Mouse (Mus musculus) heart, embryonic 13.5 days (tissue): ENCODE results near the gene Zfp386. TPM values are rescaled to one million over a fixed set of nuclear protein-coding genes. Genes with fewer than 3 reads are reported as not detected.

Source experiments
- ATAC-seq: fragments of 200-750 bp; cut with Nextera tagmentation; 2 replicates; pipeline ENCODE4 v1.8.0; 2017; ENCODE audit warnings: moderate TSS enrichment; ENCODE audit not compliant: insufficient number of reproducible peaks, low FRiP score, low TSS enrichment; ENCODE audit errors: extremely low read depth
- H3K27ac ChIP-seq: fragments of 300-500 bp; sonication (generic); replicated peaks from 2 replicates; pipeline ENCODE4 v1.5.1; 2015; ENCODE audit warnings: moderate library complexity, mild to moderate bottlenecking, inconsistent platforms
- H3K27me3 ChIP-seq: fragments of 300-500 bp; sonication (generic); replicated peaks from 2 replicates; pipeline ENCODE4 v1.6.1; 2015; ENCODE audit warnings: mild to moderate bottlenecking, inconsistent platforms
- H3K36me3 ChIP-seq: fragments of 300-500 bp; sonication (generic); 2 replicates; pipeline ENCODE4 v1.6.1; 2015; ENCODE audit warnings: mild to moderate bottlenecking, inconsistent platforms
- H3K4me1 ChIP-seq: fragments of 300-500 bp; sonication (generic); 2 replicates; pipeline ENCODE4 v1.6.1; 2015; ENCODE audit warnings: inconsistent platforms
- H3K4me2 ChIP-seq: fragments of 300-500 bp; sonication (generic); 2 replicates; pipeline ENCODE4 v1.6.1; 2015; ENCODE audit warnings: inconsistent platforms, mild to moderate bottlenecking, moderate library complexity
- H3K4me3 ChIP-seq: fragments of 300-500 bp; sonication (generic); 2 replicates; pipeline ENCODE4 v1.5.1; 2015; ENCODE audit warnings: moderate library complexity, mild to moderate bottlenecking, inconsistent platforms
- H3K9ac ChIP-seq: fragments of 300-500 bp; sonication (generic); 2 replicates; pipeline ENCODE4 v1.6.1; 2015; ENCODE audit warnings: inconsistent platforms, mild to moderate bottlenecking, moderate library complexity
- H3K9me3 ChIP-seq: fragments of 300-500 bp; sonication (generic); 2 replicates; pipeline ENCODE4 v1.6.1; 2016; ENCODE audit warnings: inconsistent platforms
- WGBS: fragments of 180-500 bp; shearing (Covaris S2); methylation state at CpG from one replicate; pipeline ENCODE4 v1.1.7; 2015; ENCODE audit warnings: mixed read lengths; 5-methylcytosine and 5-hydroxymethylcytosine counted together
- polyA plus RNA-seq: library from polyadenylated mRNA; unstranded; fragments of >200 nt; fragmentation: Nextera tagmentation; extraction: Ambion mirVana; gene quantifications from 2 replicates; pipeline ENCODE4 v1.2.1, GENCODE M21; 2015

Zfp386 gene
- polyA plus RNA-seq, 1 experiment from 2014 or later: 26.2 TPM

DNA sequence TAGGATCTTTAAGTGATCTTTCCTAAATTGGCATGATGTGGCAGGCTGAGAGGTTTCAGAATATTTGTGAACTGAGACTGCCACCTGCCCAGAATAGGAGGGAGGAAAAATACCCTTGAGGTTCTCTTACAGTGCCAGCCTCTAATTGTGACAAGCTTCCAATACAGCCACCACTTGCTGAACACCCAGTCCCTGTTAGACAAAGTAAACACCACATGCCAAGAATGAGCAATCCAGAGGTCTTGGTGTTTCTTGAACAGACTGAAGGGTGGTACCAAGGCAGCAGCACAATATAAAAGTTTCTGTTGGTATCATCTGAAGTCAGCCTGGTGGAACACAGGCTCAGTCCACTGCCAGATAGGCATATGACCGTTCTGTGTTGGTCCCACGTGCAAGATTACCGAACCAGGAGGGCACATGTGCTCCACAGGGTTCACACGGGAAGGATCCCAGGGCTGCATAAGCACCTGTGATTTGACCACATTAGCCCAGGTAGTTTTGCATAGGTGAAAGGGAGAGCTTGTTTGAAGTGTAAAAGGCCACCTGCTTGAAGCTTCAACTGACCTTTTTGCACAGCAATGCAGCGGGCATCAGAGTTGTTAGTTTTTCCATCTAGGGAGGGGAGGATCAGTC lies 14.2 kb downstream of the Zfp386 start:
- Histone ChIP-seq H3K27me3 (no peaks in the 10 kb centered on the region), H3K4me1 (no peaks in the 10 kb centered on the region), H3K4me3 (no peak overlapping the region), H3K27ac (no peak overlapping the region), H3K4me2 (no peak overlapping the region), H3K9me3 (peaks cover 49% of the 10 kb centered on the region), H3K9ac (no peak overlapping the region), H3K36me3 (peaks cover 50% of the 10 kb centered on the region)
- ATAC-seq: no peak
- 82% methylated on average over 5 of the region's 5 CpGs for WGBS

DNA sequence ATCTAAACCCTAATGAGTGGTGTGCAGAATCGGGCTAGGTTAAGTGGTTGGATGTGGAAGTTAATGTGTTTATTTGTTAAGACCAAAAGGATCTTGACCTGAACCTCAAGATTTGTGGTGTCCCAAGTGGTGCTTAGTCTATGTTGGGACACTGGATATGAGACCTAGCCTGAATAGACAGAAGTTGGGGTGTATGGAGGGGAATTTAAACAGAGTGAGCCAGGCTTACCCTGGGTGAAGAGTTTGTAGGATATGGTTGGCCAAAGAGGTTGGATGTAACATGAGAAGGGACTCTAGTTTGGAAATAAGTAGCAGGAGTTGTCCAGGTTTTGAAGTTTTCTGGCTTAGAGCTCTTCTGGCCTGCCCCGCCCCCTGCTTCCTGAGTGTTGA lies 14.7 kb downstream of the Zfp386 start:
- Histone ChIP-seq H3K27me3 (no peaks in the 10 kb centered on the region), H3K27ac (no peak overlapping the region), H3K9me3 (peaks cover 49% of the 10 kb centered on the region), H3K36me3 (peaks cover 45% of the 10 kb centered on the region), H3K9ac (no peak overlapping the region), H3K4me2 (no peak overlapping the region), H3K4me3 (no peak overlapping the region), H3K4me1 (no peaks in the 10 kb centered on the region)
- no peak for ATAC-seq
- 84% methylated on average over 2 of the region's 2 CpGs for WGBS

DNA sequence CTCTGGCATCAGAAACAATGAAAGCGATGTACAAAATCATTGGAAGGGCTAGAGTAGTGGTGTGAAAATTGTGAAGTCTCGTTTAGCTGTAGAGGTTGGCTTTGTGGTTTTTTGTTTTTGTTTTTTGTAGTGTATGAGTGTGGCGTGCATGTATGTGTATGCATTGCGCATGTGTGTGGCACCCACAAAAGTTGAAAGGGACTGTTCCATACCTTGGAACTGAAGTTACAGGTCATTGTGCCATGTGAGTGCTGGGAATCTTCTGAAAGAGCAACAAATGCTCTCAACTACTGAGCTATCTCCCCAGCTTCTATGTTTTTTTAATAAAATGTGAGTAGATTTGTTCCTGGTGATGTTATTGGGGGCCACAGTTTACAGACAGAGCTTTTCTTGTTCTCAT lies 15.5 kb downstream of the Zfp386 start:
- peaks cover 38% of the 10 kb centered on the region for H3K36me3 ChIP-seq
- ATAC-seq: no peak
- 84% methylated on average over 4 of the region's 4 CpGs for WGBS

DNA sequence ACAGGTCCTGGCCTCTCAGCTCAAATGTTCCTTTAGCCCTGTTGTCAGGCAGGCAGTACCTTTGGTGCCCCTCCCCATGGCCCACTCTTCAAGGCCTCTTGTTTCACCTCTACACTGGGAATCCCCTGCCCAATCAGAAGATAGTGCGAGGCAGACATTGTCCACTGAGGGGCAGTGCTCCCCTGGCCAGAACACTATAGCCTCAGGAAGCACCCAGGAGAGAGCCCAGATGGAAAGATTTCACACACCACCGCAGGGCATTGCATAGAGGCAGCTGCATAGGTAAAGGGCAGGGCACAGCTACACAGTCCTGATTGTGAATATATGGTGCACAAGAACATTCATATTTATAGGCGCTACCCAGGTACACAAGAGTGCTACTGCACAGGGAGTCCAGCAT lies 23.5 kb downstream of the Zfp386 start:
- H3K27ac ChIP-seq: no peak overlapping the region
- no peak overlapping the region for H3K4me3 ChIP-seq
- no peak overlapping the region for H3K9ac ChIP-seq
- H3K4me2 ChIP-seq: no peak overlapping the region
- no peaks in the 10 kb centered on the region for H3K4me1 ChIP-seq
- no peaks in the 10 kb centered on the region for H3K36me3 ChIP-seq
- no peak for ATAC-seq
- peaks cover 40% of the 10 kb centered on the region for H3K27me3 ChIP-seq
- WGBS: 20% methylated on average over 3 of the region's 3 CpGs
- H3K9me3 ChIP-seq: no peaks in the 10 kb centered on the region

More for the DNA sequence above, 15.5 kb downstream of the Zfp386 start:
- Histone ChIP-seq H3K9me3 (peaks cover 49% of the 10 kb centered on the region), H3K27ac (no peak overlapping the region), H3K4me2 (no peak overlapping the region), H3K9ac (no peak overlapping the region), H3K4me3 (no peak overlapping the region), H3K27me3 (no peaks in the 10 kb centered on the region), H3K4me1 (no peaks in the 10 kb centered on the region)

DNA sequence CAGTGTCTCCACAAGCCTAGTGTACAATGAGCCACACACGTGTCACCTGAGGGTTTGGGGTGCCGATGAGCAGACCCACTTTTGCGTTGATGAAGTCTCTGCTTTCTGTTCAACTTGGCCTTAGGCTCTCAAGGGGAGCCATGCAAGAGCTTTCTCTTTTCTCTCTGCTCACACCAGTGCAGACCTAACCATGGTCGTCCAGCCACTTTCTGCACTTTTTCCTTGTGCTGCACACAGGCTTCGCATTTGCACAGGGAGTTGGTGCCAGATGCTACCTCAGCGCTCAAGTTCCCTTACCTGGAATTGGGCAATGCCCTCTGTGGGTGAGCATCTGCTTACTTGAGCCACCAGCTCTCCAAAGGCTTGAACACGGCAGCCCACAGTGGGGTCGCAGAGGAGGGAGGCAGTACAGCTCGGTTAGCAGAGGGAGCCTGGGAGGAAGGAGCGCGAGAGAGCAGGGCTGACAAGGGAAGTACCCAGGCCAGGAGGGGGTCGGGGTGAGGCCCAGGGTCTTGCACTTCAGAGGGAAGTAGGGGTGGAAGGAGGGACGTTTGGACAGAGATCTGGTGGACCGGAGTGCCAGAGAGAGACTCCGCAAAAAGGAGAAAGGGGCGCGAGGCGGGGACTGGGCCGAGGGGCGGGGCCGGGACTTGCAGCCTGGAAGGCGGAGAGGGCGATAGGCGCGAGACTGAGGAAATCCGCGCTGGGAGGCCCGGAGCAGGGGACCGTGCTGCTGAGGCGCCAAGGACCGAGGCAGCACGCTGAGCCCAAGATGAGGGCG lies 29.7 kb downstream of the Zfp386 start, which contains the start of gene Vipr2:
Vipr2 (plus strand) TSS at position 653 of the 781 bp plus-strand sequence.
- Histone ChIP-seq H3K36me3 (no peaks in the 10 kb centered on the region), H3K27me3 (peaks cover 66% of the 10 kb centered on the region), H3K4me1 (peaks cover 10% of the 10 kb centered on the region), H3K4me2 (peak within 1 kb of the TSS; percentile 96), H3K9ac (peak within 1 kb of the TSS; percentile 78), H3K9me3 (no peaks in the 10 kb centered on the region), H3K4me3 (peak within 1 kb of the TSS; percentile 65), H3K27ac (no peak within 1 kb of the TSS)
- ATAC-seq: peak; percentile 49
- WGBS: 5% methylated on average over 33 of the region's 33 CpGs

DNA sequence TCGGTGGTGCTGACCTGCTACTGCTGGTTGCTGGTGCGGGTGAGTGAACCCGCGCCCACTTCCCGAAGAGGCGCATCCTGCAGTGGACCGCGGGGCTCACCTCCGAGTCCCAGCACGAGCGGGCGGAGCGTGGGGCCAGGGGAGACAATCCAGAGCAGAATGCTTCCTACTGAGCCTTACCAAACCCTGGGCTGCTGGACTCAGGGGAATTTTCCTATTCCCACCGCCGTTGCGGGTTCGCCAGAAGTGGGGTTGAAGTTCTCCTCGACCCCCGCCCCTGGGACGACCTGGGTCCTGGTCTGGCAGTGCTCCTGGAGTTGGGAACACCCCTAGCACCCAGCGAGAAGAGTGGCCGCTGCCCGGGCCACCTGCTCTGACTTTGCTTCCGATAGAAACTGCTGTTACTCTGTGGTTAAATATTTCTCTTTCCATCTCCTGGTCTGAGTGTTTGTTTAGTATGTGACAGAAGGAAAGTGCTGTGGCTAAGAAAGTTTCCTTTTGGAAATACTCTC lies 30.4 kb downstream of the Zfp386 start:
- no peaks in the 10 kb centered on the region for H3K9me3 ChIP-seq
- peak; percentile 29; the same call in 1 of the 2 replicates for ATAC-seq
- peaks cover 10% of the 10 kb centered on the region for H3K4me1 ChIP-seq
- WGBS: 2% methylated on average over 24 of the region's 24 CpGs
- peak overlapping the region; percentile 65 for H3K4me3 ChIP-seq
- H3K36me3 ChIP-seq: no peaks in the 10 kb centered on the region
- peak overlapping the region; percentile 96 for H3K4me2 ChIP-seq
- peak overlapping the region; percentile 78 for H3K9ac ChIP-seq
- no peak overlapping the region for H3K27ac ChIP-seq
- H3K27me3 ChIP-seq: peaks cover 64% of the 10 kb centered on the region

DNA sequence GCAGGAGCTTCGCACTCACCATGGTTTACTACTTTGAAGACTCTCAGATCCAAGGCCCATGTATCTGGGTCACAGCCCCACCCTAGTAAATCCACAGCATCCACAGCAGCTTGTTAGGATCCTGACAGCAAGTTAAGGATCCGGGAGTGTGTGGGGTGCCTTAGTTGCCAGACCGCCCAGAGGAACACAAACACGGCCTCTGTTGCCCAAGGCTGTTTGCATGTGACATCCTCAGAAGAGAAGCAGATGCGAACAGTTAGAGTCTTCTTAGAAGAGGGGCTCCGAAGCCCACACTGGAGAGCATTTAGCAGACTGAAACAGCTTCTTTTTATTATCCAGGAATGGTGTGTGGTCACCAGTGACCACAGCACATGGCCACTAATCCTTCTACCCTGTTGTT lies 35.6 kb downstream of the Zfp386 start:
- ATAC-seq: no peak
- Histone ChIP-seq H3K9ac (no peak overlapping the region), H3K4me1 (peaks cover 2% of the 10 kb centered on the region), H3K36me3 (no peaks in the 10 kb centered on the region), H3K9me3 (no peaks in the 10 kb centered on the region), H3K4me3 (no peak overlapping the region), H3K27ac (no peak overlapping the region), H3K4me2 (no peak overlapping the region), H3K27me3 (peaks cover 21% of the 10 kb centered on the region)
- WGBS: 80% methylated on average over 6 of the region's 6 CpGs

DNA sequence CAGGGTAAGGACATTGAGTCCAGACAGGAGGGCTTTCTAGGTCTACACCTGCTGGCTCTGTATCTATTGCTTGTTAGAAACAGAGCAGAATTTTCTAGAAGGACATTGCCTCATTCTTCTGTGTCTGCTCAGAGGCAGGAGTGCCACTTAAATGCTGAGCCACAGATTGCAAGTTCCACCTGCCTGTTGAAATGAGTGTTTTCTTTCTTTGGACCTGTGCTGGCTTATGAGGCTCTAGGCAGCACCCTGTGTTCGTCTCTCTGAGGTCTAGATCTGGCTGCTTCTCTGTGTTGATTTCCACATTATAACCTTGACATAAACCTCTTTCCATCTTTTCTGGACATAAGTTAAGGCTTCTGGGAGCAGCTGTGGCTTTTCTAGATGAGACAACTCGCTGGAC lies 36.8 kb downstream of the Zfp386 start:
- Histone ChIP-seq H3K4me1 (no peaks in the 10 kb centered on the region), H3K36me3 (no peaks in the 10 kb centered on the region), H3K4me3 (no peak overlapping the region), H3K27ac (no peak overlapping the region), H3K4me2 (no peak overlapping the region), H3K27me3 (peaks cover 10% of the 10 kb centered on the region), H3K9ac (no peak overlapping the region), H3K9me3 (no peaks in the 10 kb centered on the region)
- no peak for ATAC-seq
- 61% methylated on average over 2 of the region's 2 CpGs for WGBS

DNA sequence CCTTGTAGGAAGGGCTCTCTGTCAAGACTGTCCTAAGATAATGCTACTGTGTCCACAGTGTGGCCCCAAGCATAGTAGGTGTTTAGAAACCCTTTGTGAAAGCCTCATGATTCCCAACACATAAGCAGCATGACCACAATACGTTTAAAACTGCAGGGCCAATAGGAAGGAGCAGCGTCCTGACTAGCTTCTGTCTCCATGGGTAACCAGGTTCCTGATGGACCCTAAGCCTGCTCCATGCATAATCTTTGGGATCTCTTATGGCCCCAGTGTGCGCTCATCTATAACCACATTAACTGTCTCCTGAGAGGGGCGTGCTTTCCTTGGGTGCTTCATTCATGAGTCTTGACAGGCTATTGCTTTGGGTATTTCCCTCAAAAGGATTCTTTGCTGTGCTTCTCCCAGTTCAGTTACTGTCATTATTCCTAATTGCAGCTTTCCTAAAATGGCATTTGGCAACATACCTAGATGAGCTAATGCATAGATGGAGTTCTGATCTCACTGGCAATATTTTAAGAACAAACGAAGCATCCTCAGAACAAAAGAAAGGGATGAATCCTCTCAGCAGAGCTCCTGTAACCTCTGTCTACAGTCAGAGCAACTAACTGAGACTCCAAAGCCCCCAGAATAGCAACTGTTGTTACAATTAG lies 39.6 kb downstream of the Zfp386 start:
- Histone ChIP-seq H3K9ac (no peak overlapping the region), H3K4me3 (no peak overlapping the region), H3K27ac (no peak overlapping the region), H3K27me3 (no peaks in the 10 kb centered on the region), H3K36me3 (no peaks in the 10 kb centered on the region), H3K9me3 (no peaks in the 10 kb centered on the region), H3K4me1 (no peaks in the 10 kb centered on the region), H3K4me2 (no peak overlapping the region)
- no peak for ATAC-seq
- 75% methylated on average over 5 of the region's 5 CpGs for WGBS

DNA sequence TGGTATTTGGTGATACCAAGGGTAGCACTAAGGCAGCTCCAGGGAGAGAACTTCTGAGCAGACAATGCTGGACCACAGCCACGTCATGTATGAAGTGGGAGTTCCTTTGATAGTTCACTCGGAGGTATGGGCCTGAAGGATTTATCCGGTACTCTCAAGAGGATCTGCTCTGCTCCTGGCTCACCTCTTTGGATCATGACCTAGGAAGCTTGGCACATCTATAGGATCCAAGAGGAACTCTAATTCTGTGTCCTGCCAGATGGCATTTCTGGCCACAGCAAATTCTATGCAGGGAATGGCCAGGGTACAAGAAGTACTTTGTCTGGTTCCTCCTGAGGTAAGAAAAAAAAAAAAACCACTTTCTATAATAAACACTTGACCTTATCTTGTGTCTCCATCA lies 42.3 kb downstream of the Zfp386 start:
- Histone ChIP-seq H3K9ac (no peak overlapping the region), H3K4me2 (no peak overlapping the region), H3K27me3 (no peaks in the 10 kb centered on the region), H3K27ac (no peak overlapping the region), H3K4me1 (no peaks in the 10 kb centered on the region), H3K9me3 (no peaks in the 10 kb centered on the region), H3K4me3 (no peak overlapping the region), H3K36me3 (no peaks in the 10 kb centered on the region)
- ATAC-seq: no peak
- WGBS: 73% methylated on average over 3 of the region's 3 CpGs

DNA sequence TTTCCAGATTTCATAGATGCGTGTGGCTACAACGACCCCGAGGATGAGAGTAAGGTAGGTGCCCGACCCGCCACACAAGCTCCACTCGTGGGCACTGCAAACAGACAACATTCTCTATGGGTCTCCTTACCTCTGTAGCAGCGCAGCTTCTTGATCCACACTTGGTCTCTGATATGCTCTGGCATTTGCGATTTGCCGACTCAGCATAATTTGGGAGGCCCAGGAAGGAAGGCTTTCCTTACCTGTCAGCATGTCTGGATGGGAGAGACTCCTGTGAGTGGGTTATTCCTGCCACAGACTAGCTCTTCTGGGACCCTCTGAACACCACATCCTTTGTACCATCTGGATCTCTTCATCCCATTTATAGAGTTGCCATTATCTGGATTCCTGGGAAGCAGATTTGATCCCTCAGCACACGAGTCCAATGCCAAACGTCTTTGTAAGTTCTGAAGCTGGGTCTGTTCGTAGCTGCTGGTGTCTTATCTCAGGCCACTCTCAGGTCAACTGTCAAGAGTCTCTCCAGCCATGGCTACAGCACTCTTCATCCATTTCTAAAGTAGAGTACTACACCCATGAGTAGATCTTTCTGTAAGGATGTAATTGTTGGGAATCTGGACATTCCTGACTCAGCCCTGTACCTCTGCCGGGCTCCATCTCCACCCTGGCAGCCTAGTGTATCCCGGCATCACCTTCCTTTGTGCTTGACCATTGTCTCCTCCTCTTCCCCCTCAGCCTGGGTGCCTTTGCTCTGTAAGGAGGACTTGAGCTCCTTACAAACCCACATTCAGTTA lies 47.4 kb downstream of the Zfp386 start:
- H3K4me1 ChIP-seq: no peaks in the 10 kb centered on the region
- ATAC-seq: no peak
- H3K4me2 ChIP-seq: no peak overlapping the region
- 68% methylated on average over 14 of the region's 14 CpGs for WGBS
- H3K4me3 ChIP-seq: no peak overlapping the region
- H3K27me3 ChIP-seq: no peaks in the 10 kb centered on the region
- H3K9me3 ChIP-seq: no peaks in the 10 kb centered on the region
- no peak overlapping the region for H3K27ac ChIP-seq
- H3K36me3 ChIP-seq: no peaks in the 10 kb centered on the region
- H3K9ac ChIP-seq: no peak overlapping the region
